Mouse (Mus musculus): Measurements from ENCODE around the gene Tmem141. TPM values are rescaled to one million over a fixed set of nuclear protein-coding genes. Genes with fewer than 3 reads are reported as not detected.

The Tmem141 gene
- polyA plus RNA-seq, 1 experiment, result 17.3 TPM

DNA sequence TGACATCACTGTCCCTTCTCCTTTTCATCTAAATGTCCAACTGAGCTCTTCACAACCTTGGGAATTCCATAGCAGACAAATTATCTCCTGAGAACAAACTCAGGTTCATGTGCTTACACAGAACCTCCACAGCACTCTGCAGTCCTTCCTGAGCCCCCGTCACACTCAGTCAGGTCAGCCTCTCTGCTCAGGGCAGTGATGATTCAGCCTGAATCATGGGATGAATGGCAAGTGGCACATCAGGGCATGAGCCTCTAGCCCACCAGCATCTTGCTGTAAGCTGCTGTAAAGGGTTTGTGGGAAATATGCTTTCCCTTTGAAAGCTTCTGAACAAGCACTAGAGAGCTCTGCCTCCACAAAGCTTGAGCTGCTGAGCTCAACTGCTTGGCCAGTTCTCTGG is 23.1 kb downstream of the Tmem141 start:
- no peaks in the 10 kb centered on the region for H3K4me1 ChIP-seq (ENCODE audit: control insufficient read depth, insufficient read depth, low read length)
- H3K27ac ChIP-seq (ENCODE audit: control insufficient read depth, insufficient read depth, low read depth, low read length, poor library complexity), result no peak overlapping the region
- no peak for TF ChIP-seq CTCF (IDR thresholded peaks at IDR 0.05; ENCODE audit: control insufficient read depth, insufficient read depth, low read length)
- WGBS, result 80% methylated on average over 1 of the region's 1 CpGs
- no peak overlapping the region for H3K4me3 ChIP-seq (replicated peaks; ENCODE audit: control insufficient read depth, low read depth, low read length)

DNA sequence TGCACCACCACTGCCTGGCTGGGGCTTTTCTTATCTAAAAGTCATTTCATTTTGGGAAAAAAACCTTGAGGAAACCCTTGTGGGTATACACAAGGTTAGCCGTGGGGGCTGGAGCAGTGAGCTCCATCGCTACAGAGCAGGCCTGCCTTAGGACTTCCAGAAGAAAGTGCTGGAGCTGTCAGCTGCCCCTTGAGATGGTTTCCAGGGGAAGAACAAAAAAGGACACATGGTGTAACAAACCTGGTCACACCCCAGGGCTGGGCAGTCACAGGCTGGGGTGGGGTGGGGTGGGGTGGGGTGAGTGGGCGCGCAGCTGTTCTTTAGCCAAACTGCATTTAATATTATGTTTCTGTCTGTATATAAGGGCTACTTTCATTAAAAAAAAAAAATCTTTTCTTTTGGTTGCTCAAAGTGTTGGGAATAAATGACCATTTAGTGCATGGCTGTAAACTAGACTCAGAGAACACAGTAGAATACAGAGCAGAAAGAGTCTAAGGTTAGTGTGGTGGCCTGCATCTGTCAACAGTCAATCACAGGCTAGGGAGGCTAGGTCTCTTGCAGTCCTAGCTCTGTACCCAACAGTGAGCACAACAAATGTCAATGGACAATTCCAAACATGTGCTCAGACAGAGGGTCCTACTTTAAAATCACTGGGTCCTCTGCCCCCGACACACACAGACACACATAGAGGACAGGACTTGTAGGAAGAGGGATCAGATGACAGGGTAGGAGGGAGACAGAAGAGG is 24.9 kb downstream of the Tmem141 start:
- 92% methylated on average over 5 of the region's 5 CpGs for WGBS
- no peaks in the 10 kb centered on the region; the same call in 1 of the 2 replicates for H3K4me1 ChIP-seq (ENCODE audit: control insufficient read depth, insufficient read depth, low read length)
- TF ChIP-seq CTCF (IDR thresholded peaks at IDR 0.05; ENCODE audit: control insufficient read depth, insufficient read depth, low read length) (no peak), POLR2A (IDR thresholded peaks at IDR 0.05; ENCODE audit: borderline replicate concordance, control insufficient read depth, low read depth, low read length) (no peak)
- H3K4me3 ChIP-seq (replicated peaks; ENCODE audit: control insufficient read depth, low read depth, low read length), result no peak overlapping the region
- H3K27ac ChIP-seq (ENCODE audit: control insufficient read depth, insufficient read depth, low read depth, low read length, poor library complexity), result no peak overlapping the region

DNA sequence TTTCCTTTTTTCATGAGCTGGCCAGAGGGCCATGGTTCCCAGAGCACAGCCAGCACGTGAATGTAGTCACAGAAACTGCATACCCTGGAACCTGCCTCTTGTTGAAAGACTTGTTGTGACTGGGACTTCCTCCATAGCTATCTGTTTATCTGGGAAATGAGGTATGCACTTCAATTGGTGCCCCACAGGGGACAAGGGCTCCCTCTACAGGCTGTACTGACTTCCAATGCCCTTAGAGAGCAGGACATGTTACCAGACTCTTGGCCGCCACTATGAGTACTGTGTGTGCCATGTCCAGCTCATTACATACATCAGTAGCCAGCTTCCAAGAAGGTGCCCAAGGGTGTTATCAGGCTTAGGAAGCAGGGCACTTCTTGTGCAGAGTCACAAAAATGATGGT is 29.9 kb downstream of the Tmem141 start:
- TF ChIP-seq POLR2A (IDR thresholded peaks at IDR 0.05; ENCODE audit: borderline replicate concordance, control insufficient read depth, low read depth, low read length) (no peak), CTCF (IDR thresholded peaks at IDR 0.05; ENCODE audit: control insufficient read depth, insufficient read depth, low read length) (peak; percentile 53)
- H3K27ac ChIP-seq (ENCODE audit: control insufficient read depth, insufficient read depth, low read depth, low read length, poor library complexity), result no peak overlapping the region
- 64% methylated on average over 2 of the region's 2 CpGs for WGBS
- H3K4me1 ChIP-seq (ENCODE audit: control insufficient read depth, insufficient read depth, low read length), result no peaks in the 10 kb centered on the region; the same call in 1 of the 2 replicates
- no peak overlapping the region for H3K4me3 ChIP-seq (replicated peaks; ENCODE audit: control insufficient read depth, low read depth, low read length)

DNA sequence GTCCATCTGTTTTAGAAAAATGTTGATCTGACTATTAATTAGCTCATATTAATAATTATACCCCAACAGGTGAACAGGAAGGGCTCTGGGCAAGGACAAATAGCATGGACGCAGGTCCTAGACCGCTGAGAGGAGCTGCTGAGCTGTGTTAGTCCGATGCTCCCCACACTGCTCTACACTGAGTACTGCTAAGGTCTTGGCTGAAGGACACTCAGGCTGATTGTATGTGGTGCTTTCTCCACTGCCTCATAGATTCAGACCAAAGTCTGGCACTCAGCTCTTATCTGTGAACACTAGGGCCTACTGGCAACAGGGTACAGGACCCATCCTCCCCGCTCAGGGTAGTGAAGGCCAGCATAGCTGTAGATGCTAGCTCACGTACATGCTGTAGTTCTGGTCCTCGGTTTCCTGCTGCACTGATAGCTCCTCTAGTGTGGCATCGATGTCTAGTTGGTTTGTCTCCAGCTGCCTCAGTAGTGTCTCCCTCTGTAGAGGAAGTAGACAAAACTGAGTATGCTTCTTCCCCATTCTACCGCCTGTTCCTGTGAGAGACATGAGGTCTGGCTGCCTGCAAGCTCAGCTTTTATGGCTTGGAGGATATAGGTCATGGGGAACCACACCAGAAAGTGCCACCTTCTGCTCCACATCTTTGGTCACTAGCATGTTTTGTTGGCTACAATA is 33.4 kb downstream of the Tmem141 start:
- H3K4me3 ChIP-seq (replicated peaks; ENCODE audit: control insufficient read depth, low read depth, low read length), result no peak overlapping the region
- no peak for TF ChIP-seq CTCF (IDR thresholded peaks at IDR 0.05; ENCODE audit: control insufficient read depth, insufficient read depth, low read length)
- no peak for TF ChIP-seq POLR2A (IDR thresholded peaks at IDR 0.05; ENCODE audit: borderline replicate concordance, control insufficient read depth, low read depth, low read length)
- no peak overlapping the region for H3K27ac ChIP-seq (ENCODE audit: control insufficient read depth, insufficient read depth, low read depth, low read length, poor library complexity)
- 80% methylated on average over 8 of the region's 8 CpGs for WGBS
- no peaks in the 10 kb centered on the region; the same call in 1 of the 2 replicates for H3K4me1 ChIP-seq (ENCODE audit: control insufficient read depth, insufficient read depth, low read length)

DNA sequence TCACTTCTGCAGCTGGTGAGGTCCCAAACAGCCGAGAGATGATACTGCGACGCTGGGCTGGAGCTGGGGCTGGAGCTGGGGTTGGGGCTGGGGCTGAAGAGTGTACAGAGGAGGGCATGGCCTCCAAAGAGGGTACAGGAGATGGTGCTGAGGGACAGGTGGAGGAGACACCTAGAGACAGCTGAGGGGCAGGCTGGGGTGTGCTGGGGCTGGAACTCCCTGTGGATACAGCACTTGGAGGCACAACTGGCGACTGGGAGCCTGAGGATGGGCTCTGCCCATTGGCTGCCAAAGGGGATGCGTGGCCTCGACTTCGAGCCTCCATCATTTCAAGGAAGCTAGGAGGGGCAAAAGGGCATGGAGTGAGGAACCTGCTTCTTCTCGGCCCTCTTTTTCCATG is 34.5 kb downstream of the Tmem141 start:
- WGBS, result 85% methylated on average over 8 of the region's 8 CpGs
- no peak overlapping the region for H3K27ac ChIP-seq (ENCODE audit: control insufficient read depth, insufficient read depth, low read depth, low read length, poor library complexity)

DNA sequence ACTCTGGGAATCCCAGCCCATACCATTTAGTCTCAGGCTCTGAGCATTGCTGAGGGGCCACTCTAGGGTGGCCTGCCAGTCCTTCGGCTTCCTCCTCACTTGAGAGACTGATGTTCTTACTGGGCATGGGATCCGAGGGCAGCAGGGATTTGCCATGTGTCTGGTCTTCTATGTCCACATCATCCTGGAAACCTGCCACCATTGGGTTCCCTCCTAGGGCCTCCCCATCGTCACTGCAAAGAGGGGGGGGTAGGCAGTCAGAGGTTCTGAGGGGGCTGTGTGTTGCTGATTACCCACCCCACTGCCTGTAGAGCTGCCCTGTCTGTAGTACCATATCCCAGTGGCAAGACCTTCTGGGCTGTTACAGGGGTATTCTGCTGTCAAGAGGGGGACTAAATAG is 36.2 kb downstream of the Tmem141 start:
- WGBS, result 67% methylated on average over 3 of the region's 3 CpGs
- H3K4me1 ChIP-seq (ENCODE audit: control insufficient read depth, insufficient read depth, low read length), result no peaks in the 10 kb centered on the region
- H3K4me3 ChIP-seq (replicated peaks; ENCODE audit: control insufficient read depth, low read depth, low read length), result no peak overlapping the region
- no peak overlapping the region for H3K27ac ChIP-seq (ENCODE audit: control insufficient read depth, insufficient read depth, low read depth, low read length, poor library complexity)
- TF ChIP-seq POLR2A (IDR thresholded peaks at IDR 0.05; ENCODE audit: borderline replicate concordance, control insufficient read depth, low read depth, low read length), result no peak
- TF ChIP-seq CTCF (IDR thresholded peaks at IDR 0.05; ENCODE audit: control insufficient read depth, insufficient read depth, low read length), result no peak

More for the DNA sequence above, 34.5 kb downstream of the Tmem141 start:
- TF ChIP-seq POLR2A (IDR thresholded peaks at IDR 0.05; ENCODE audit: borderline replicate concordance, control insufficient read depth, low read depth, low read length) (no peak), CTCF (IDR thresholded peaks at IDR 0.05; ENCODE audit: control insufficient read depth, insufficient read depth, low read length) (no peak)
- H3K4me1 ChIP-seq (ENCODE audit: control insufficient read depth, insufficient read depth, low read length), result no peaks in the 10 kb centered on the region
- H3K4me3 ChIP-seq (replicated peaks; ENCODE audit: control insufficient read depth, low read depth, low read length), result no peak overlapping the region

DNA sequence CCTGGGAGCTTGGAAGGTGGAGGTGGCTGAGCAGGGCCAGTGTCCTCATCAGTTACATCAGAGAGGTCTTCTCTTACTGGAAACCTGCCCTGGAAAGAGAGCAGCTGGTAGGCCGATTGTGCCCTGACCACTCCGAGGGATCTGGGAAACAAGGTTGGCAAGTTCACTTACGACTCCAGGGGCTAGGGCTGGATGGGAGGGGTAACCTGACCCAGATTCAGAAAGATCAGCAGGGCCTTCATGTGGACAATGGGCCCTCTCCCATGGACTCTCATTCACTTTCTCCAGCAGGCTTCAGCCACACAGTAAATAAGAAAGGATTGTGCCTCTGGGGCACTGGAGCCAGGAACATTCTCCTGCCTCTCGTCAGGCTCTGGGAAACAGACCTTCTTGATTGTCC is 36.9 kb downstream of the Tmem141 start:
- no peaks in the 10 kb centered on the region for H3K4me1 ChIP-seq (ENCODE audit: control insufficient read depth, insufficient read depth, low read length)
- 91% methylated on average over 4 of the region's 4 CpGs for WGBS
- H3K4me3 ChIP-seq (replicated peaks; ENCODE audit: control insufficient read depth, low read depth, low read length), result no peak overlapping the region
- TF ChIP-seq POLR2A (IDR thresholded peaks at IDR 0.05; ENCODE audit: borderline replicate concordance, control insufficient read depth, low read depth, low read length), result no peak
- no peak for TF ChIP-seq CTCF (IDR thresholded peaks at IDR 0.05; ENCODE audit: control insufficient read depth, insufficient read depth, low read length)
- no peak overlapping the region for H3K27ac ChIP-seq (ENCODE audit: control insufficient read depth, insufficient read depth, low read depth, low read length, poor library complexity)

DNA sequence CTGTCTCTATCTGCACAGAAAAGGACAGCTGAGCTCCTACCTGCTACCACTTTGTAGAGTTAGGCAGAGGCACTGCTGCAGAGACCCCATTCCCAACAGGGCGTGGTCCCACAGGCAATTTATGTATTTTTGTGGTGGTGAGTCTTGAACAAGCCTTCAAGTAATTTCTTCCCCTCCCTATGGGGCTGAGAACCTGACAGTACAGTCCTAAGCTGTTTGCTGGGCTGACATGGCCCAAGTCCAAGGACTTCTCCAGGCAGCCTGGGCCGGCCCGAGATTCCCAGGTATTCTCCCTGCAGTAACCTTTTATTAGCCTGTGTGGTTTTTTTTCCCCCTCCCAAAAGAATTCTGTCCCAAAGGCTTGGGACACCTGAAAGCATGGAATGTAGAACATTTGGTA is 37.7 kb downstream of the Tmem141 start:
- whole genome bisulfite sequencing, result 84% methylated on average over 3 of the region's 3 CpGs
- Histone ChIP-seq H3K4me3 (replicated peaks; ENCODE audit: control insufficient read depth, low read depth, low read length) (no peak overlapping the region), H3K27ac (ENCODE audit: control insufficient read depth, insufficient read depth, low read depth, low read length, poor library complexity) (no peak overlapping the region), H3K4me1 (ENCODE audit: control insufficient read depth, insufficient read depth, low read length) (no peaks in the 10 kb centered on the region)
- TF ChIP-seq CTCF (IDR thresholded peaks at IDR 0.05; ENCODE audit: control insufficient read depth, insufficient read depth, low read length), result no peak
- TF ChIP-seq POLR2A (IDR thresholded peaks at IDR 0.05; ENCODE audit: borderline replicate concordance, control insufficient read depth, low read depth, low read length), result no peak

All from bone marrow, adult 2 months (tissue).